Mouse (Mus musculus): Measurements from ENCODE around the gene Tet3. TPM values are rescaled to one million over a fixed set of nuclear protein-coding genes. Genes with fewer than 3 reads are reported as not detected.

The Tet3 gene
- total RNA-seq, 2 experiments from 2014 or later: 79.0 to 79.5 TPM

DNA sequence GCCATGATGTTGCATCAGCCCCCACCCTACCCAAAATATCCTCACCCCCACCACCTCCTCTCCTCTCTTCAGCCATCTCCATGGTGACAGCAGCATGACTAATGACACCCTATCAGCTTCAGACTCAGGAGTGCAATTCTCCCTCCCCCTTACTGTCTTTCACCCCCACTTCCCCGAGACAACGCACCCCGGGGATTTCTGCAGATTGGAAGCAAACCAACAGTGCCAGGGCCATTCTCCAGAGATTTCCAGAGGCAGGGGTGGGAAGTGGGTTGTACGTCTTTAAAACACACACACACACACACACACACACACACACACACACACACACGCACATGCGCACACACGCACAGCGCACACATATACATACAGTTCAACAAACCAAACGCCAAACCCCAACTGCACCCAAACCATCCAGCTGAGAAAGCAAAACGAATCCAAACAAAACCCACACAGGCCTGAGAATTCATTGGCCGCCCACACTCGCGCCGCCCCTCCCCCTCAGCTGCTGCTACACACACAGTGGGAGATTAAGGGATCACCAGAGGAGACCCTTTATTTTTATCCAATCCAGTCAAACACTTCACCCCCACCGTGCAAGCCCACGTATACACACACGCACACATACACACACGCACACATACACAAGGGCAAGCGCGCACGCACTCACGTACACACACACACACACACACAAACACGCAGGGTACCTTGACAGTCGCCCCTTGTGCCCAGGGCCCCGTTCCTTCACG, 18.2 kb downstream of the Tet3 start:
- peak in 1 of 2 experiments; percentile 34 for DNase-seq (ENCODE audit: low spot score in 2 of 2)

DNA sequence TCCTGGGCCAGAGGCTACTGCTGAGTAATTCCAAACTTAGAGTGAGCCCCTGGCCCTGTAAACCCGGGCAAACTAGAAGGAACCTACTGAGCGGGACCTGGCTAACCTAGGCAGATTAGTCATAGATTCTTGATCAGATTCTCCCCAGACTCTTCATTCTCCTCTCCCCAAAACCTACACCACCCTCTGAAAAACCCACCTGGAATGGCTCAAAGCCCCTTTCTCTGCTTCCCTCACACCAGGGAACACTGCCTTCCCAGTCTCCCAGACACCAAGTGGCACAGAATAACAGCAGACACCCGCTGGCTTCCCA, 18.7 kb downstream of the Tet3 start:
- no peak for DNase-seq (ENCODE audit: low spot score in 2 of 2)

DNA sequence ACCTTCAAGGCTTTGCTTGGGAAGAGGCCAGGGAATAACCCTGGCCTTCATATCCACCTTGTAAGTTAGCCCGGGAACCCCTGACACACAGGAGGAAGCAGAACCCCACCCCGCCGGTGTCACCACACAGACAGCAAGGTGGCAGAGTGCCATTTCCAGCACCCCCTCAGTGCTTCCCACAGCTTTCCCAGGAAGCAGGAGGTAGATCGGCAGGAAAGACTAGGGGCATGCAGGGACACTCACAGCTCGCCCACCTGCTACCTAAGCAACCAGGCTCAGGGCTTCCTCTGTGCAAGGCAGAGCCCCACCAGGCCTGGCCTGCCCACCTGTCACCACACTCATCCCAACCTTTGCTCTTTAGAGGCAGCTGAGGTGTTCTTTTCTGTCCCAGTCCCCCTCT, 19.1 kb downstream of the Tet3 start:
- no peak for DNase-seq (ENCODE audit: low spot score in 2 of 2)

DNA sequence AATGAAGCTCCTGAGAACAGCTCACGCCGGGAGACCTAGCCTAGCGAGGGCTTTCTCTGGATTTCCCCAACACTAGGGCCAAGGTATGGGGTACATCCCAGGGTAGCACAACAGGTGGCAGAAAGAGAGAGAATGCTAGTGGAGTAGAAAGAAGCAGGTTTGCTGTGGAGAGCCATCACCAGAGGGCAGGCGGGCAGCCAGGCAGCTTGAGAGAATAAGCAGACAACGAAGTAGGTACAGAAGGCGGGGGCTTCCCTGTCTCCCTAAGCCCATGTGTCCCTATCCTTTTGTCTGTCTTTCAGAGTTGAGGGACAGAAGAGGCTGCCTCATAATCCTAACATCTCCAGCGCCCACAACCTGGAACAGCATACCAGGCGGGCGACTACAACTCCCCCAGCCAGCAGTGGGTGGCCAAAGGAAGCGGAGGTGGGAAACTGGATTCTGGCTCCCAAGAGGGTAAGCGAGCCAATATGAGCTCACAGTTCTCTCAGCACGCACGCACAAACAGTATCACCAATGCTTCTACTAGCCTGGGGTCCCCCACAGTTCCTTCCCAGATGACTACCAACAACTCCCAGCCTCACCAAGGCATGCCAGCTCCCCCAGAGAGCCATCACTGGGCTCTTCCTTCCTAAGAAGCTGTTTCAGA, 19.6 kb downstream of the Tet3 start:
- DNase-seq (ENCODE audit: low spot score in 2 of 2): no peak

DNA sequence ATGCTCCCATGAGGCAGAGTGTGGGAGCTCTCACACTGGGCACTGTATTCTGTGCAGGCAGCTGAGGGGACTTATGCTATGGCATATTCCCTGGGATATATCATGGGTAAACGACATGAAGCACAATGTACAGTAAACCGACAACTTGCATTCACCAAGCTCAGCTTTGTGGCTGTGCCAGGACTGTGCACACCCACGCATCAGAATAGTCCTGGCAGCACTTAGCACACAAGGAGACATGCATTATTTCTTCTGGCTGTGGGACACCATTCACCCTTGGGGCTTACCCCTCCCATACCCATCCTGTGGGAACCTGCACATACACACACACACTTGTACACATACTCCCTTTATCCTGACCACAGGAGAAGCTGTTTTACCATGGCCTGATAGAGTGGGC, 20.3 kb downstream of the Tet3 start:
- DNase-seq (ENCODE audit: low spot score in 2 of 2): no peak

DNA sequence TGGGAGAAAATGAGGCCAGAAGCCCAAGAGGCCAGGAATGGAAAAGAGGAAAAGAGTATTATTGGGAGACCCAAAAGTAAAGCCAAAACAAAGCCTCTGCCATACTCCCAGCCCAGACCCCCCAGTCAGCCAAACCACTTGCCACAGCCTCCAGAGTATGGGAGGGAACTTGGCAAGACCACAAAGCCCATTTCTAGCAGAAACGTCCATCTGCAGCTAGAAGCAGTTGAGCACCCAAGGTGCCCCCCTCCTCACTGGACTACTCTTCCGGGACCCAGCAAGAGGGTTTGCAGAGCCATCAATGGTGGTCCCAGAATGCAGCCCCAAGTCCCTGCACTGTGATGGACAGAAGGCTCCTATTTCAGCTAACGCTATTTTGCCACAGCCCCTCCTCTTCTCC, 21.1 kb downstream of the Tet3 start:
- no peak for DNase-seq (ENCODE audit: low spot score in 2 of 2)

DNA sequence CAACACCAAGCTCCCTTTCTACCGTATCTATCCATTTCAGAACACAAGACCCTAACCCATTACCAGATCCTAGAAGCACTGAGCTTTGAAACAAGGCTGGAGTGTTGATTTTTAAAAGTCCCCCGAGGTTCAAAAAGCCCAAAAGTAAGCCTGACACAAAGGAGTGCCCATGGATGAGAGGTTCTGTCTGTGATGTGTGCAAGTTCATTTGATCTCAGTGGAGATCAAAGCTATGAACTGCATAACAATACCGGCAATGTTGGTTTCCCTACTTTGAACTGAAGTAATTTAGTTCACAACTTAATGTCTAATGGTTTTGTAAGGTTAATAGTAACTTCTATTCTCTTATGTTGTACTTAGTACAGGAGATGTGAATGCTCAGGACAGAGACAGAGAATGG, 21.7 kb downstream of the Tet3 start:
- no peak for DNase-seq (ENCODE audit: low spot score in 2 of 2)

DNA sequence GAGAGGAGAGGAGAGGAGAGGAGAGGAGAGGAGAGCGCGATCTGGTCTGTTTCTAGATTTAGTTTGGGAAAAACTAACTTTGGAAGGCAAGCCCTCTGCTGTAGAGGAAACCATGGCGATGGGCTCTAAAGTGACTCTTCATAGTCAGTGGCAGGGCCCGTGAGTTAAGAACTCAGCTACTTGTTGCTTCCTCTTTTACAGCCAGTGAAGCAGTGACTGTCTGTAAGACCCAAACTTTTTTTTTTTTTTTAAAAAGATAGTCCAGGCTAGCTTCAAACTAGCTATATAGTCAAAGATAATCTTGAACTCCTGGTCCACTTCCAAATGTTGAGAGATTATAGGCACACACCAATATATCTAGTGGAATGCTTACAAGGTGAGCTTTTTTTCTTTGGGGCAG, 22.3 kb downstream of the Tet3 start:
- DNase-seq (ENCODE audit: low spot score in 2 of 2): no peak

DNA sequence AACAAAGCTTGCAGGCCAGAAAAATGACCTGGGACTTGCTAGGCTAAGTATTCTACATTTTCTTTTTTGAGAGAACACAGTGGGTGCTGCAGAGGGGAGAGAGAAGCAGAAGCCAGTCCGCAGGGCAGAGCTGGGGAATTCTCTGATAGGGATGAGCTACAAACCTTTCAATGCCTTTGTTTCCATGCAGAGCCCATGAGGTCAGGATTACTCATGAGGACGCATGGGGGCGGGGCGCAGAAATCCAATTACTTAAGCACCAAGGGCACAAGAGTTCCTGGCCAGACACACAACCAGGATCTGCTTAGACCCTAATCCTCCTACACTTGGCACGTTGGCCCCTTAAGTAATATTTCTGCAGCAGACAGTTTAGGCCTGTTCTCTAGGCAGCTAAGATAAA, 23.7 kb downstream of the Tet3 start:
- peak in 1 of 2 experiments; percentile 57 for DNase-seq (ENCODE audit: low spot score in 2 of 2)

DNA sequence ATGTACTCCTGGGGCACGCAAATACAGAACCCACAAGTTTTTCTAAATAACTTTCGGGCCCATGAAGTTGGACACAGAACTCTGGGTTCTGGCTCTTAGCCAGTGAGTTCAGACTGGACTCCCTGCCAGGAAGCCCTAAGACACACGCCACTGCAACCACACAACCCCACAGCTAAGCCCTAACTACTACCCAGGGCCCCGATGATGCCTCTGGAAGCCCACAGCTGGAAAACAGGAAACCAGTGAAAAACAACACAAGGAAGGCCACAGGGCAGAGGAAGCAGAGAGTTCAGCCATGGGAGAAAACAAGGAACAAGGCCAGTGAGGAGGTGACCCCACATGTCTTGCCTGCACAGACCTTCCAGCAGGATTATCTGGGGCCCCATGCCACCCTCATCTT, 25.3 kb downstream of the Tet3 start:
- no peak for DNase-seq (ENCODE audit: low spot score in 2 of 2)

DNA sequence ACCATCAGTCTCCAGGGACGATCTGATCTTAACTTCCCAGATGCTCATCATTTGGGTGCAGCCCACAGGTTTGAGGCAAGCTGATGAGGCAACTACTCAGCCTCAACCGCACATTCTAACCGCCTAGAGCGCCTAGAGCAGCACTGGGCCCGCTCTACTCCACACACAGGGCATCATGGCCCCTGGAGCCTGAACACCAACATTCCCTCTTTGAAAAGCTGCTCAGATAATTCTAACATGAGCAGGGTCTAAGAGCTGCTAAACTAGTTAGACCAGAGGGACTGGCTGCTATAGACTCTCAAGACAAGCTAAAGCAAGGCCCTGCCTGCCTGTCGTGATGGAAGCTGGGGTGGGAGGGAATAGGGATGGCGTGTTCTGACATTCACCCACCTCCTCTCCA, 25.9 kb downstream of the Tet3 start:
- no peak for DNase-seq (ENCODE audit: low spot score in 2 of 2)

DNA sequence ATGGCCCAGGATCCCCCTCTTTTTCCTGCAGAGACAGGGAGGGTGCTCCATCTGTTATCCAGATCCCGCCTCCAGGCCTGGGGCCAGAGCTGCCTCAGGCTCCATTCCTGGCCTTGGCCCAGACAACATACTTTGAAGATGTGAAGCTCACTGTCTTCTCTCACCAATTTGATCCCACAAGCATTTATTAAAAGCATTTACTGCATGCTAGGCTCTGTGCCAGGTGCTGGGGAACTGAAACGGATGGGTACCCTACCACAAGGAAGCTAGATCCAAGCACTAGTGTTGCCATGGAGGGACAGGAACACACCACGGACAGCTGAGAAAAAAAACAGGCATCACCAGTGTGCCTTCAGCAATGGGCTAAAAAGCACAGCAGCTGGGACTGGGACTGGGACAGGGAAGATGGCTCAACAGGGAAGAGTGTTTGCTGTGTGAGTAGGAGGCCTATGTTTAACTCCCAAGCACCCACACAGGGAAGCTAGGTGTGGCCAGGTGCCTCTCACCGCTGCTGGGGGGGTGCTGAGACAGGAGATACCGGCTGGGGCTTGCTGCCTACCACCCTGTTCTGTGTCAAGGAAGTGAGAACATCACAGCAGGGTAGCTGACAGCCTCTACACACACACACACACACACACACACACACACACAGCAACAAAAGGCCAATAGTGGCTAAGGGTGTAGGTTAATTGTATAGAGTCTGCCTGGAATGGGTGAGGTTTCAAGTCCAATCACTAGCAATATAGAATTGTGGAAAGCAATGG, 30.7 kb downstream of the Tet3 start:
- no peak for DNase-seq (ENCODE audit: low spot score in 2 of 2)

DNA sequence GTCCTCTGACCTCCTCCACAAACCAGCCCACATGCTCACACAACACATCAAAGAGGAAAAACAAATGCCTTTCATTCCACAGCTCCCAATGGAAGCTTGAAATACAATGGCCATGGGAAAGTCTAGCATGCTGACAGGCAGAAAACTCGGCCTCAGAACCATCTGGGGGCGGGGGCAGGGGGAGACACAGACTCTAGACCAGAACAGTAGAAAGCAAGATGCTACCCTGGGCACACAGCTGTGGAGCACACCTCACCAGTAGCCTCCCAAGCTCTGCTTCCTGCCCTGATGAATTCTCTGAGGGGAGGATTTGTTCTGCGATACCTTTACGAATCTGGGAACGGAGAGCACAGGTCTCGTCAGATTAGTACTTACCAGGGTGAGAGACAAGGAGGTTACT, 31.4 kb downstream of the Tet3 start:
- no peak for DNase-seq (ENCODE audit: low spot score in 2 of 2)

DNA sequence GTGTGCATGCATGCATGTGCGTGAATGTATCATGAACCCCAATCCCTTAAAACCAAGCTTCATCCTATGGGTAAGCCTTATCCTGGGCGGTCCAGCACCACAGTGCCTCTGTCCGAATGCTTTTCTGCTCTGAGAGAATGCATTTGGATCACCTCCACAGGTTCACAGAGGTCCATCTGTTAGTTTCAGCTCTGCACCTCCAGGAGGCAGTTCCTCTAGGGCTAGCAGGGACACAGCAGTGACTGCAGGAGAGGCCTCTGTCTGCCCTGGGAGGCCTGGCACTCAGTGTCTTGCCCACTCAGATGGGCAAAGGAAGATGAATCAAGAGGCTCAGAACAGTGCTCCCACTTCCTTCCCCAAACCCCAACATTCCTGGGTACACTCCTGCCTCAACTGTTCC, 32.3 kb downstream of the Tet3 start:
- DNase-seq (ENCODE audit: low spot score in 2 of 2): no peak

DNA sequence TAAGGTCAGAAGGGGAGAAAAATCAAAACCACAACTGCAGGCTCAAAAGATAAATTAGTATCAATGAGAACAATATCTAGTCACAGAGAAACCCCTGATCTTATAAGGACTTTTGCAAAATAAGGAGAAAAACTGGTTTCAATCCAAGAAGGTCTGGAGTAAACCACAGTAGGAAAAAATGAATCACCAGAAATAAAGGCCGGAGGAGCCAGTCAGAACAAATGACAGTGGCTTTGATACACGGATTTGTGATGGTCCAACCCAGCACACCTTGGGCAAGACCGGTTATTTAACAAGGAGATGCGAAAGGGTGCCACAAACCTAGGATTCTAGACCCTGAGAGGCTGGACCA, 34.9 kb downstream of the Tet3 start:
- DNase-seq (ENCODE audit: low spot score in 2 of 2): no peak

DNA sequence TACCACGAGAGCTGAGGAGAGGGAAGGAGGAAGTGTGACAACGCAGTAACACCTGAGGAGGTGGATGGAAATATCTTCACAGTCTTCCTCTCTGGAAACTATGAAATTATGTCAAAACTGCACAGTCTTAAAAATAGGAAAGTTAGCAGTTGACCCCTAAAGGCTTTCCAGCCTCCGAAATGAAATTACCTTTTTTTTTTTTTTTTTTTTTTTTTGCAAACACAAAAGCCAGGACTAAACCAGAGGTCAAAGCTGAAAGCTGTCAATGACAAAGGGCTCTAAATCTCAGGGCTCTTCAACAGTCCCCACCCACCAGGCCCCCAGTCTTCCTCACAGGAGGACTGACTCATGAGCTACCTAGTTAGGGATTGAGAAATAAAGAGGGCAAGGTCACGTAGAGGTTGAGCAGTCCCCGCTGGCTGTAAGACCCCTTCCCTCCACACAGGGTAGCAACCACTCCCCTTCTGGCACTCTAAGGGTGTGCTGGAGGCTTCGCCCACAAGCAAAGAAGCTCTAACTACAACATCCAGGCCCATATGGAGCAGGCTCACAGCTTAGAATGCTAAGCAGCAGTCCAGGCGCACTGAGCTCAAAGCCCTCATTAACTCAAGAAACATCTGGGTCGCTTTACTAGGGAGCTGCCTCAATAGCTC, 35.4 kb downstream of the Tet3 start:
- DNase-seq (ENCODE audit: low spot score in 2 of 2): no peak

DNA sequence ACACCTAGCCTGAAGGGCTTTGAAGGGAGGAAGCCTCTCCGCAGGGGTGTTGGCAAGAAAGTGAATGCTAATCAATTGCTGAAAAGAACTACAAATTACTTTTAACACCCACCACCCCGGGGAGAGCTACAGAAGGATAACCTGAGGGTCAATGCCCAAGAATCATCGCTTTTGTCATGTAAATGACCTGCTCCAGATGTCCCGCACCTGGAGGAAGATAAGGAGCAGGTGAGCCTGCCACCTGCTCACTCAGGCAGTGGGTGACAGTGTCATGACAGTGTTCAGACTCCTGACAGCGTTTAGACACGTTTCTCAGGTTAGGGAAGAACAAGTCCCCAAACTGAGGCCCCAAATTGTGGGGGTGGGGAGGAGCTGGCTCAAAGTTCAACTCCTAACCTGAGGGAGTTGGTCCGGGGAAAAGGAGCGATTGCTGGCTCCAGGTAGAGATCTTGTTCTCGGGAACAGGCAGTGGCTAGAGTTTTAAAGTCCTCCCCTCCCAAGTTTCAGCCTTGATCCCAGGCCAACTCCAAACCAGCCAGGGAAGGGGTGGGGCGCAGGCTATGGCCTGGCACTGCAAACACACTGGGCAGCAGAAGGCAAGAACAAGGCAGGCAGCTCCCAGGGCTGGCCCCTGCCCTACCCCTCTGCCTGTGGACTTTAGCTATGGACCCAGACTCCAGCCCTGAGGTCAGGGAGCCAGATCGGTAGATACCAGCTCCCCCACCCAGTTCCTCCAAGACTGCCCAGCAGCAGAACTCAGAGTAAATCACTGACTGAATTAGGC, 36.8 kb downstream of the Tet3 start:
- peak in 1 of 2 experiments; percentile 53 for DNase-seq (ENCODE audit: low spot score in 2 of 2)

DNA sequence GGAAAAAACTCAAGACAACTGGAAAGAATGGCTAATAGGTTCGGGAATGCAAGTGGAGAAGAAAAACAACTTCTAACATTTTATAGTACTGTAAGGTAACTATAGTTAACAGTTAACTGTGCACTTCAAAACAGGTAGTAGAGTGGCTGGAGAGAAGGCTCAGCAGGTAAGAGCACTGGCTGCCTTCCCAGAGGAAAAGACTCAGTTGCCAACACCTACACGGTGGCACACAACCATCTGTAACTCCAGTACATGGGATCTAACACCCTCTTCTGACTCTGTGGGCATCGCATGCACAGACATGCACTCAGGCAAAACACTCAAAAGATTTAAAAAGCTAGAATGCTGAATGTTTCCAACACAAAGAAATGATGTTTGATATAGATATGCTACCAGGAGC, 39.4 kb downstream of the Tet3 start:
- DNase-seq (ENCODE audit: low spot score in 2 of 2): no peak

DNA sequence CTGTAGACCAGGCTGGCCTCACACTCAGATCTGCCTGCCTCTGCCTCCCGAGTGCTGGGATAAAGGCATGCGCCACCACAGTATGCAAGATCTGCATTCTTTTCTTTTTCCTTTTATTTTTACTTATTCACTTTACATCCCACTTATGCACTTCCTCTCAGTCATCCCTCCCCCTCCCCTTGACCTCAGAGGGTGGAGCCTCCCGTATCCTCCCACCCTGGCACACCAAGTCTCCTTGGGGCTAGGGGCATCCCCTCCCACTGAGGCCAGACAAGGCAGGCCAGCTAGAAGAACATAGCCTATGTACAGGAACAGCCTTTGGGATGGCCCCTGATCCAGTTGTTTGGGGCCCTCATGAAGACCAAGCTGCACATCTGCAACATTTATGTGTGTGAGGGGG, 41.4 kb downstream of the Tet3 start:
- no peak for DNase-seq (ENCODE audit: low spot score in 2 of 2)

DNA sequence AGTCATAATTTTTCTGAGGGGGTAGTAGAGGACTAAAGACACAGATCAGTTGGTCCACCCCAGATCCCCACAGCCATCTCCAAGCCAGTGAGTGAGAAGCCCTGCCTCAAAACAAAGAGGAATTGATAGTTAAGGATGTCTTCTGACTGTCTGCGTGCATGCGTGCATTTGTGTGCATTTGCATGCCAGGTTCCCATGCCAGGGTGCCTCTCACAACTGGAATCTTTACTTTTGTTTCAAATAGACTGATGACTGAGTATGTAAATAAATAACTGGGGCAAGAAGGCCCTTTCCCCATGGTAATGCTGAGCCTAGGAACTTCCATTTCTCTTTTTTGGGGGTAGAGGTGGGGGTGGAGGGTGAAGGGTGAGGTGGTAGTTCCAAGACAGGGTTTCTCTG, 41.8 kb downstream of the Tet3 start:
- no peak for DNase-seq (ENCODE audit: low spot score in 2 of 2)

Data from adrenal gland, postnatal 4 days (tissue).